Mouse (Mus musculus) MEL (cell line): ENCODE measurements around the gene Ctsl. TPM values are rescaled to one million over a fixed set of nuclear protein-coding genes. Genes with fewer than 3 reads are reported as not detected.

Source experiments
- DNase-seq: peaks from one replicate; pipeline ENCODE4 v3.0.0; 2011; ENCODE audit warnings: low read depth, low spot score
- H3K27ac ChIP-seq: 2 replicates; pipeline ENCODE4 v1.5.1; 2012; ENCODE audit warnings: low read depth, mild to moderate bottlenecking, control low read depth, low read length, moderate library complexity; ENCODE audit not compliant: control insufficient read depth
- H3K27me3 ChIP-seq, 2 experiments: fragments of 150-350 bp in 1 of 2; sonication (generic) in 1 of 2; 2 replicates each; pipeline ENCODE4 v1.6.1; 2012; ENCODE audit warnings: low read length in 2 of 2, mild to moderate bottlenecking in 2 of 2, improper control_type of control experiment in 1 of 2, moderate library complexity in 1 of 2; ENCODE audit not compliant: insufficient read depth in 2 of 2, control insufficient read depth in 1 of 2
- H3K36me3 ChIP-seq, 2 experiments: 2 replicates each; pipeline ENCODE4 v1.6.1; 2012 to 2014; ENCODE audit warnings: low read length in 2 of 2, improper control_type of control experiment in 1 of 2, inconsistent platforms in 1 of 2, mild to moderate bottlenecking in 1 of 2; ENCODE audit not compliant: insufficient read depth in 2 of 2, control insufficient read depth in 1 of 2
- H3K4me1 ChIP-seq, 2 experiments: fragments of 150-350 bp in 1 of 2; sonication (generic) in 1 of 2; 2 replicates each; pipeline ENCODE4 v1.6.1; 2012; ENCODE audit warnings: low read length in 2 of 2, improper control_type of control experiment in 1 of 2, mild to moderate bottlenecking in 1 of 2; ENCODE audit not compliant: insufficient read depth in 2 of 2, control insufficient read depth in 1 of 2
- H3K4me3 ChIP-seq, 2 experiments: fragments of 150-350 bp in 1 of 2; sonication (generic) in 1 of 2; 2 replicates each; pipeline ENCODE4 v1.5.1; 2012; ENCODE audit warnings: low read depth in 2 of 2, low read length in 2 of 2, mild to moderate bottlenecking in 2 of 2, moderate library complexity in 2 of 2, control low read depth in 1 of 2, improper control_type of control experiment in 1 of 2; ENCODE audit not compliant: control insufficient read depth in 1 of 2, insufficient read depth in 1 of 2
- H3K79me2 ChIP-seq: 2 replicates; pipeline ENCODE4 v1.6.1; 2012; ENCODE audit warnings: mild to moderate bottlenecking, low read length, moderate library complexity; ENCODE audit not compliant: control insufficient read depth, poor library complexity, insufficient read depth
- H3K9ac ChIP-seq: 2 replicates; pipeline ENCODE4 v1.6.1; 2012; ENCODE audit warnings: low read depth, mild to moderate bottlenecking, control low read depth, low read length, moderate library complexity; ENCODE audit not compliant: control insufficient read depth, poor library complexity, severe bottlenecking
- H3K9me3 ChIP-seq: fragments of 150-350 bp; sonication (generic); replicated peaks from 2 replicates; pipeline ENCODE4 v1.6.1; 2012; ENCODE audit warnings: mild to moderate bottlenecking, low read length, improper control_type of control experiment, moderate library complexity; ENCODE audit not compliant: insufficient read depth
- BHLHE40 ChIP-seq: IDR thresholded peaks from 2 replicates; pipeline ENCODE4 v1.6.1; 2012; ENCODE audit warnings: low read depth, mild to moderate bottlenecking, inconsistent platforms, low read length, improper control_type of control experiment, borderline replicate concordance
- CHD1 ChIP-seq: IDR thresholded peaks from 2 replicates; pipeline ENCODE4 v1.6.1; 2012; ENCODE audit warnings: low read depth, mild to moderate bottlenecking, inconsistent platforms, low read length, improper control_type of control experiment
- CHD2 ChIP-seq: IDR thresholded peaks from 2 replicates; pipeline ENCODE4 v1.6.1; 2011; ENCODE audit warnings: low read length, improper control_type of control experiment
- E2F4 ChIP-seq: IDR thresholded peaks from 2 replicates; pipeline ENCODE4 v1.6.1; 2011; ENCODE audit warnings: low read depth, low read length, improper control_type of control experiment, borderline replicate concordance
- ELF1 ChIP-seq: IDR thresholded peaks from 2 replicates; pipeline ENCODE4 v1.6.1; 2014; ENCODE audit warnings: low read depth, mild to moderate bottlenecking, inconsistent platforms, low read length, improper control_type of control experiment, moderate library complexity
- HCFC1 ChIP-seq: IDR thresholded peaks from 2 replicates; pipeline ENCODE4 v1.6.1; 2012; ENCODE audit warnings: low read depth, mild to moderate bottlenecking, inconsistent platforms, low read length, improper control_type of control experiment, moderate library complexity
- KAT2A ChIP-seq: conservative IDR thresholded peaks from 2 replicates; pipeline ENCODE4 v1.6.1; 2012; ENCODE audit warnings: low read depth, low read length, improper control_type of control experiment, inconsistent platforms
- MAFK ChIP-seq: IDR thresholded peaks from 2 replicates; pipeline ENCODE4 v1.6.1; 2011; ENCODE audit warnings: low read depth, mild to moderate bottlenecking, low read length, improper control_type of control experiment, borderline replicate concordance
- MXI1 ChIP-seq: IDR thresholded peaks from 2 replicates; pipeline ENCODE4 v1.6.1; 2011; ENCODE audit warnings: mild to moderate bottlenecking, low read depth, low read length, improper control_type of control experiment
- MYB ChIP-seq: IDR thresholded peaks from 2 replicates; pipeline ENCODE4 v1.6.1; 2011; ENCODE audit warnings: mild to moderate bottlenecking, low read depth, low read length, improper control_type of control experiment
- POLR2AphosphoS2 ChIP-seq: IDR thresholded peaks from 2 replicates; pipeline ENCODE4 v1.6.1; 2011; ENCODE audit warnings: low read length, improper control_type of control experiment
- SIN3A ChIP-seq: IDR thresholded peaks from 2 replicates; pipeline ENCODE4 v1.6.1; 2012; ENCODE audit warnings: low read length, improper control_type of control experiment, inconsistent platforms
- SMC3 ChIP-seq: IDR thresholded peaks from 2 replicates; pipeline ENCODE4 v1.6.1; 2011; ENCODE audit warnings: low read depth, low read length, improper control_type of control experiment
- TAL1 ChIP-seq: IDR thresholded peaks from 2 replicates; pipeline ENCODE4 v1.6.1; 2012; ENCODE audit warnings: mild to moderate bottlenecking, inconsistent platforms, low read length, moderate library complexity, mixed read lengths
- TBP ChIP-seq: IDR thresholded peaks from 2 replicates; pipeline ENCODE4 v1.8.0; 2011; ENCODE audit warnings: low read depth, low read length, improper control_type of control experiment
- TCF12 ChIP-seq: IDR thresholded peaks from 2 replicates; pipeline ENCODE4 v1.6.1; 2014; ENCODE audit warnings: low read depth, mild to moderate bottlenecking, inconsistent platforms, low read length, improper control_type of control experiment, moderate library complexity
- USF2 ChIP-seq, 2 experiments: IDR thresholded peaks; 2 replicates each; pipeline ENCODE4 v1.6.1; 2011 to 2012; ENCODE audit warnings: improper control_type of control experiment in 2 of 2, low read length in 2 of 2, borderline replicate concordance in 1 of 2, inconsistent platforms in 1 of 2, low read depth in 1 of 2, mild to moderate bottlenecking in 1 of 2; ENCODE audit not compliant: insufficient read depth in 1 of 2
- ZC3H11A ChIP-seq: IDR thresholded peaks from 2 replicates; pipeline ENCODE4 v1.6.1; 2012; ENCODE audit warnings: low read depth, mild to moderate bottlenecking, inconsistent platforms, low read length, improper control_type of control experiment
- ZNF384 ChIP-seq: IDR thresholded peaks from 2 replicates; pipeline ENCODE4 v1.6.1; 2012; ENCODE audit warnings: low read depth, mild to moderate bottlenecking, inconsistent platforms, low read length, improper control_type of control experiment
- polyA plus RNA-seq, 2 experiments: library from polyadenylated mRNA; stranded (reverse) in 1 of 2; unstranded in 1 of 2; fragments of >175 nt in 1 of 2; fragments of >200 nt in 1 of 2; gene quantifications; 2 replicates each; pipeline versions ENCODE4 v1.2.1 to v1.2.4; 2012; ENCODE audit warnings: low replicate concordance in 2 of 2, low read depth in 1 of 2; ENCODE audit not compliant: insufficient read length in 2 of 2, insufficient read depth in 1 of 2, missing spikeins in 1 of 2
- total RNA-seq: library from RNA; depleted of rRNA; stranded (reverse); fragments of 300-350 nt; gene quantifications from 2 replicates; pipeline ENCODE4 v1.2.3, GENCODE M21; 2012

Gene Ctsl
- total and polyA plus RNA-seq, 3 experiments, result 20.1 to 39.2 TPM; not detected in 1

DNA sequence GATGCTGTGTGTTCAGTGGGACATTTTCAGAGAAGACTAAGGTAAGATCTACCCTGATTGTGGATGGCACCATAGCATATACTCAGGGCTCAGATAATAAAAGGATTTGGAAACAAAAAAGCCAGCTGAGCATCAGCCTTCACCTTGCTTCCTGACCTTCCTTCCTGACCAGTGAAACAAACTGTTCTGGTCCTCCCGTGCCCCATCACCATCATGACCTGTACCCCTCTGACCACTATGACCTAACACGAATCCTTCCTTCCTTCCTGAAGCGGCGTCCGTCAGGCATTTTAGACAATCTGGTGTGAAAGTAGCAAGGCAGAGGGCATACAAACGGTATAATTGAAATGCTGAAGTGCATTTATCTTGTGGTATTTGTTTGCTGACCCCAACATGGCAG lies 8.6 kb downstream of the Ctsl start:
- no peak overlapping the region for H3K4me3 ChIP-seq
- H3K4me1 ChIP-seq, result peaks cover 2 to 10% of the 10 kb centered on the region in 2 experiments; a peak in 3 of 4 replicates
- H3K9ac ChIP-seq, result no peak overlapping the region
- H3K9me3 ChIP-seq, result no peaks in the 10 kb centered on the region
- H3K36me3 ChIP-seq, result peaks cover 2 to 10% of the 10 kb centered on the region in 2 experiments; a peak in 3 of 4 replicates
- H3K27ac ChIP-seq, result no peak overlapping the region
- H3K27me3 ChIP-seq, result no peaks in the 10 kb centered on the region; a peak in 2 of 4 replicates
- H3K79me2 ChIP-seq, result no peaks in the 10 kb centered on the region
- TF ChIP-seq HCFC1 (no peak), ELF1 (no peak), BHLHE40 (no peak), POLR2AphosphoS2 (no peak), E2F4 (no peak), MYB (no peak), TBP (no peak), ZC3H11A (no peak), MAFK (no peak), CHD2 (no peak), USF2 (IDR thresholded peaks at IDR 0.05; ENCODE audit: borderline replicate concordance in 1 of 2, insufficient read depth in 1 of 2, low read depth in 1 of 2, low read length in 2 of 2) (no peak), MXI1 (no peak), TCF12 (no peak), SIN3A (no peak), SMC3 (no peak)
- DNase-seq, result no peak

DNA sequence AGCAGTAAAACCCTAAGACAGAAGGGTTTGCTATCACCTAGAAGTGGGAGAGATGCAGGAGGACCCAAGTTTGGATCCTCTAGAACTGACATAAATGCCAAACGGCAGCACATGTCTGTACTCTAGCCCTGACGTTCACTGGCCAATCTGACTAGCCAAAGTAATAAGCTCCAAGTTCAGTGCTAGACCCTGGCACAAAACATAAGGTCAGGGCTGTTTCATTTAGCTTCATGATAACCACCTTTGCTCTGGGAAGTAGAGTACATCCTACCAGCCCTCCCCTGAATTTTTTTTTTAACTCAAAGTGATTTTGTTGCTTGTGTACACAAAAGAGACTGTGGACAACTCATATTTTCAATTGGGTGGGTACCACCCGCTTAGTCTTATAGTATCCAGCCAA lies 9.7 kb downstream of the Ctsl start:
- Histone ChIP-seq H3K9me3 (no peaks in the 10 kb centered on the region), H3K27me3 (no peaks in the 10 kb centered on the region; a peak in 2 of 4 replicates), H3K36me3 (peaks cover 2 to 10% of the 10 kb centered on the region in 2 experiments; a peak in 3 of 4 replicates), H3K9ac (no peak overlapping the region), H3K4me1 (peaks cover 2 to 10% of the 10 kb centered on the region in 2 experiments; a peak in 3 of 4 replicates), H3K27ac (no peak overlapping the region), H3K79me2 (no peaks in the 10 kb centered on the region), H3K4me3 (no peak overlapping the region)
- no peak for DNase-seq
- TF ChIP-seq ZNF384 (no peak), CHD1 (no peak), KAT2A (no peak), TAL1 (no peak), HCFC1 (no peak), CHD2 (no peak)
